Mouse (Mus musculus) spleen, postnatal 14 days (tissue): ENCODE measurements around the gene Ankrd33b.

Experiments used
- DNase-seq, 2 experiments: peaks; one replicate each; pipeline ENCODE4 v3.0.0; 2021 to 2022; ENCODE audit warnings: low spot score in 2 of 2

The Ankrd33b gene

DNA sequence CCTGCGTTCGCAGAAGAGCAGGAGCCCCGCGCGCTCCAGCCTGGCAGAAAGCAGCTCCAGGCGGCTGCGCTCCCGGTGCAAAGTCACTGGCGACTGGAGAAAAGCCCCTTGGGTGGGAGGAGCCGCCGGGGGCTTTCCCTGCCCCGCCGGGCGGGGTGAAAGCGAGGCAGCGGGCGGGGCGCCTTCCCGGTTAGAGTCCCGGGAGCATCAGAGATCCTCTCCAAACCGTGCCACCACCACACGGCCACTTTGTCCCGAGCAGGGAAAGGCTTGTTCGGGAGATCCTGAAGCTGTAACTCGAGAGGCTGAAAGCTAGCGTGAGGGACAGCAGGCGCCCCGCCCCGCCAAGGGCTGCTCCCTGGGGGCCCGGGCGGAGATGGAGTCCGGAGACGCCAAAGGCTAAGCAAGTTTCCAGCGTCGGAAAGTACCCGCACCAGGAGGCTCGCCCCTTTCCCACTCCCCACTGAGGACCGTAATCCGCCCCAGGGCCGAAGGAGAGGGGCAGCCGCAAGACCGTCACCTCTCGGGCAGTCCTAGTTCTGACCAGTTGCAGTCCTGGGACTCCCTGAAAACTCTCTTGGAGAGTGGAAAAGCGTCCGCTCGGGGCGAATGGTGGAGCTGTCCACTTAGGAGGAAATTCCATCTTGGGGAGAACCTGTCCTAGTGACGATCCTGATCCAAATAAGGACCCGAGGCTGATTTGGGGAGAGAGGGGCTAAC, at the start of gene Ankrd33b:
TSS of gene Ankrd33b (minus strand) at position 246 of the 720 bp plus-strand sequence.
- no peak for DNase-seq

DNA sequence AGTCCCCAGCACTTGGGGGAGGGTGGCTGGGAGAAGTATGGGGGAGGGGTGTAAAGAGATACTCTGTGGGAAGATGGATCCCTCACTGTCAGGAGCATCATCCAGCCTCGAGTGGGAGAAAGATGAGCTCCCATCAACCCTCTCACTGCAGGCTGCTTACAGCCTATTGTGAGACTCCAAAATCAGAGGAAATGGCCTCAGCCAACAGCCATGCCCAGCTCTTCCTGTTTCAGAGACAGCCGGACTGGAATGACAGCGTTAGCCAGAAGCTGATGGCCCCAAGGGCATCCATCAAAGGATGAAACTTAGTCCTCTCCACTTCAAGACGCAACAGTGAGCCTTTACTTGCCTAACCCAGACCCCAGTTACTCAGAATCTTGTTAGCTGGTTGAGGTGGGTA, 47.7 kb upstream of the Ankrd33b start:
- DNase-seq: no peak

GRCm38 (mm10) chr15:31414179-31414898, 46.8 kb upstream of the Ankrd33b start:
- no peak for DNase-seq

- DNase-seq: no peak
Measured at GRCm38 (mm10) chr15:31413662-31414061, 46.1 kb upstream of the Ankrd33b start.

DNA sequence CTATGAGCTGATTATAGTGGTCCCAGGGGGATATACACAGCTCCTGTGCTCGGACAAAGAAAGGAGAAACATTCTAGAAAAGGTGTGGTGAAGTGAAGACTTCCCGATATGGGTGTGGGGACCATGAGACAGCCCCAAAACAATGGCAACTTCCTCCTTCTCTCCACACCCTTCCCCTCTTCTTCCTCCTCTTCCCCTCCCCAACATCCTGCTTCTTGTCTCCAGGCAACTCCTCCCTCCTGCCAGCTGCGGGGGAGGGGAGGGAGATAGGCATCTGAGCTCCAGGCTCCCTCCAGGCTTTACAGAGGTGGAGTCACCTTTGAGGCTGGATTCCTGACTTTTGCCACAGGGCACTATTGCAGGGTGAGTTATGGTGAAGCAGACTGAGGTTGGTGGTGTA, 45.4 kb upstream of the Ankrd33b start:
- DNase-seq: no peak

- DNase-seq: no peak
Measured at GRCm38 (mm10) chr15:31412436-31412835, 44.9 kb upstream of the Ankrd33b start.

DNA sequence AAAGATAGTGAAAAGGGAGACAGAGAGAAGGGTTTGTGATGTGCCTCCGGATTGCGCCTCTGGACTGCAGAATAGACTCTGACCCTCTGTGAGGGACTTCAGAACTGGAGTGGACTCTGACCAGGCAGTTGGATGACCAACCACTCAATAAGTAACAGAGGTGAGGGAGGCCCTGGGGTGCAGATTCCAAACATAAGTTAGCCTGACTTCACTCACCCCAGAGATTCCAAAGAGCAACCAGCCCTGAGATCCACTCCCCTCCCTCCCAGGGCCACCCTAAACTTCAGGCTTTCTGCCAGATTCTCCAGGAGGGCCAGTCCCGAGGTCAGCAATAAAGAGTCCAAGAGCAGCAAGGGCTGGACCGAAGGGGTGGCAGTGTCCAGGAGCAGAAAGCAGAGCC, 40.0 kb upstream of the Ankrd33b start:
- no peak for DNase-seq

DNA sequence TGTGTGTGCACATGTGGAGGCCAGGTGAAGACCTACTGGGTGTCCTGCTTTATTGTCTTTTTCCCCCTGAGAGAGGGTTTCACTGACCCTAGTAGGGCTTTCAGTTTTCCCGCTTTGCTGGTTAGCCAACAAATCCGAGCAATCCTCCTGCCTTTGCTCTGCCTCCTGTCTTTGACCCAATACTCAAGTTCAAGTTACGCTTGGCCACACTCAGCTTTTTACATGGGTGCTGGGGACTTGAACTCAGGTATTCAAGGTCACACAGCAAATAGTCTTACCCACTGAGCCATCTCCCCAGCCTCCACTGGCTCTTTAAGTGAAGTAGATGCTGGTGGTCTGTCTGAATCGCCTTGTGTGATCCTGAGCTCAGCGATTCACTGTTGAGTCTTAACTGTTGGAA, 39.4 kb upstream of the Ankrd33b start:
- no peak for DNase-seq

GRCm38 (mm10) chr15:31404346-31404745, 36.8 kb upstream of the Ankrd33b start:
- DNase-seq: no peak

DNA sequence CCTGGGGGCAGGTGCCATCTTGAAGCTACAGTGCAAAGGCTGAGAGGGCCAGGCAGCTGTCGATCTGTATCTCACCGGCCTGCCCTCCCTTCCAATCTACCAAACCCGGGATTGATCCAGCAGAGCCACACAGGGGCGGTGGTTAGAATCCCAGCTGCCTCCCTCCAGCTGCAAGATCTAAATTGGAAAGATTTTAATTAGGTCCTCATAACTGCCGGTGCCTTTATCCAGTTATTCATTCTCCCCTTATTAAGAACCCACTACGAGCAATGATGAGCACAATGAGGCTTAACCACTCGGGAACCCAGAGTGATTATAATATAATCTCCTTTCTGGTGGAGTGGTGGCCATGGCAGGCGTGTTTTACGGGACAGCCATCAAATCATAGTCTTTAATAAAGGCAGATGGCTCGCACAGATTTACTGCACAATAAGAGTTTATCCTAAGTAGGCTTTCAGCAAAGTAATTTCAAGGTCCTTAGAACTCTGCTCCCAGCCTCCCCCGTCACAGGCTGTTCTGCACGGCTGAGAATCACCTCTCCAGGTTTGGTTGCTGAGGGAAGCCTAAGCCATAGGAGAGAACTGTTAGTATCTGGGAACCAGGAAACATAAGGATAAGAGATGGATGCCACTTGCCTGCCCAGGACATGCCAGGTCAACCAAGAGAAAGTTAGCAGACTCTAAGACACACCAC, 34.8 kb upstream of the Ankrd33b start:
- no peak for DNase-seq

GRCm38 (mm10) chr15:31400974-31401373, 33.4 kb upstream of the Ankrd33b start:
- DNase-seq: no peak

DNA sequence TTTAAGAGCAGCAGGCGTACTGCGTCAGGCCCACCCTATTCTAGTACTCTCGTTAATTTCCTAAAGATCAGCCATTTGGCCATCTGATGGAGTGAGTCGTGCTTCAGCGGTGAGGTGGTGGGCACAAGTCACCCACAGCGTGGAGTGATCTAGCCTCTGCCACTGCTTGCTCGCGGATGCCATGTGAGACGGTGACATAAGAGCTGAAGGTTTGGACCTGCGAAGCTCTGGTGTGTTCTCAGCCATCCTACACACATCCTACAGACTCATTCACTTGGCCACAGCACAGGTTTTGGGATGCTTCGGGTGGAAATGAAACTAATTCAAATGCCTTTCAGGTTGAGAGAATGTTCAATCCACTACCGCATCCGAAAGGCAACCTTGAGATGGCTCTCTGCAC, 31.2 kb upstream of the Ankrd33b start:
- no peak for DNase-seq

GRCm38 (mm10) chr15:31397379-31397778, 29.9 kb upstream of the Ankrd33b start:
- DNase-seq: no peak

- DNase-seq: no peak
Measured at GRCm38 (mm10) chr15:31396755-31397154, 29.2 kb upstream of the Ankrd33b start.

DNA sequence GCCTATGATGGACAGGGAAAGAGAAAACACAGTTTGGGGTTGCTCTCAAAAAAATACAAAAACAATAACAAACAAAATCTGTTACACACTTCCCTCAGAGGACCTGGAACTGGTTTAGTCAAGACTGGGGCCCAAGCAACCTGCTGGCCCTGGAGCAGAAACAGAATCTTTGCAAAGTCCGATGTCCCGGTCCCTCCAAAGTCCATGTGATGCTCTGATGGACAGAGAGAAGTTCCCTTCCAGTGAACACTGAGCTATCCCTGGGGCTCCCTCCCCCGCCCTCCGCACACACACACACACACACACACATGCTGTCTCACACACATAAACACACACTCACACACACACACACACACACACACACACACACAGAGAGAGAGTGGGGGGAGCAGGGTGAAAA, 28.5 kb upstream of the Ankrd33b start:
- no peak for DNase-seq

- DNase-seq: no peak
Measured at GRCm38 (mm10) chr15:31393402-31393801, 25.9 kb upstream of the Ankrd33b start.

GRCm38 (mm10) chr15:31392705-31393104, 25.2 kb upstream of the Ankrd33b start:
- no peak for DNase-seq

DNA sequence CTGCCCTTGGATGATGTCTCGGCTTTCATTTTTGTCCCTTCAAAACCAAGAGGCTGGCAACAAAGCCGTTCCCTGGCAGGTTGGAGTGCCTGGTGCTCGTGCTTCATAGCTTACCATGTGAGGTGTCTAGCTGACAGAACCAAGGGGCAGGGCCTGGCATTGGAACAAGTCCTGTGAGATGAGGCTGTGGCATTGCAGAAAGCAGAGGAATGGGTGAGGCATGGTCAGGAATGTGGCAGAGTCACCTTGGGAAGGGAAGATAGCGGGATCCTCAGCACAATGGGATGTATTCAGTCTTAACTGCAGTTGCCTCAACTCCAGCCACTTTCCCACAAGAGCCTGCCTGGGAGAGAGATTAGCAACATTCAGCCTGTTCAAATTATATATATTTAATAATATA, 24.6 kb upstream of the Ankrd33b start:
- no peak for DNase-seq

DNA sequence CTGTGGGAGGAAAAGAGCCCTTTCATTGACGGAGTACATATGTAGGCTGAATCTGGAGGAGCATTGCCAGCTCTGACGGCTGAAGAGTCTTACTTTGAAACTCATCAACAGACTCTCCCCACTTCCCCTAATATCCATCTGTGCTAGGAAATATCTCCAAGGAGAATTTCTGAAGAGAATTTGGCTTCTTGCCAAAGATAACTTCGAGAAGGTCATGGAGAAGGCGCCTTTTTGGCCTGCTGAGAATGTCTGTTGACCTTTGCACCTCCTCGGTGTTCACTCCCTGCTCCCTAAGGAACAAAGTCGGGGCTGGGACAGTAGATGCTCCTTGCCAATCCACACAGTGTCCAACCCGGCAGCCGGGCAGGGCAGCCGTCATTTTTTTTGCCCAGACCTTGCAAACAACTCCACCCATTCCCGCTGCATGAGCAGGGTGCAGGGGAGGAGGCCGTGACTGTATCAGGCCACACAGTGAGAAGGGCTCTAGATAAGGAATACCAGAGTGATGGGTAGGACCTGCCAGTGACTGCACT, 14.5 kb upstream of the Ankrd33b start:
- DNase-seq: no peak

GRCm38 (mm10) chr15:31379471-31379870, 11.9 kb upstream of the Ankrd33b start:
- no peak for DNase-seq

GRCm38 (mm10) chr15:31375212-31375611, 7.7 kb upstream of the Ankrd33b start:
- DNase-seq: no peak

GRCm38 (mm10) chr15:31369125-31369612, 1.6 kb upstream of the Ankrd33b start:
- DNase-seq: no peak
